Mouse (Mus musculus): ENCODE data around the gene Spg11. TPM values are rescaled to one million over a fixed set of nuclear protein-coding genes. Genes with fewer than 3 reads are reported as not detected.

Spg11 gene
- polyA plus RNA-seq (2014; fragmentation: Nextera tagmentation; extraction: Ambion mirVana): 9.6 and 10.8 TPM in 2 replicates

DNA sequence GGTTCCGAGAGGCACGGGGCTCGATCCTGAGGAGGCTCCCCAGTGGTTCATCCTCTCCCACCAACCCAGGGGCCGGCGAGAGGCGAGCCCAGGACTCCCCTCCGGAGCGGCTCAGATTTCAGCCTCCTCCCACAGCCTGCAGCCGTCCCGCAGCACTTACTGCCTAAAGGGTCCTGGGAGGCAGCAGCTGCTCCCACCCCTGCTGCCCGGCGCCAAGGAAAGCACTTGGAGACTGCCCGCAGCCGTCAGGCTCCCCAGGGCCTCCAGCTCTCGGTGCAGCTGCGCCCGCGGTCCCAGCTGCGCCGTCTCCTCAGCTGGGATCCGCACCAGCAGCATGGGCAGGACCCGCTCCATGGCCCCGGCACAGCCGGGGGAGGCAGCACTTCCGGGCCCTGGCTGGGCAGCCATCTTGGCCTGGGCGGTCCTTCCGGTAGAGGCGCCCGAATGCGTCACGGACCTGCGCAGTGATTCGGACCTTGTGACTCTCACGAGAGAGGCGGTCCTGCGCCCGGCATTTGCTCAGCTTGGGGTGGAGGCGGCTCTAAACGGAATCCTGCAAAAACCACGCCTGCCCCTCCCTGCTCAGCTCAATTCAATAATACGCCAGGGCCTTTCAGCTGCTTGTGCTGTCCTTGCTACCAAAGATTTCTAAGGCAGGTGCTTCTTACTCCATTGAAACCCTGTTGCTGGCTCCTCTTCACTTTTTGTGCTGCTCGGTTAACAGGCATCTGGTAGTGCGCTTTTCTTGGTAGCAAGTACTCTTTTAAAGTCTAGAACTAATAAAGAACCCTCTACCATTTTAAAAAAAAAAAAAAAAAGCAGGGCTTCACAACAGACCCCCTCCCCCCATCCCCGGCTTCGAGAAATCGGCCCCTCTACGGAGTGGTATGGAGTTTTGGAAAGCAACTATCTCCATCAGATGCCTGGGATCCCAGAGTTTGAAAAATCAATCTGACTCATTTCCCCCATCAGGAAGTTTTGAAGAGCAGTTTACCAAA is at the start of gene Spg11:
Gene Spg11 (minus strand): TSS at position 426 of the 998 bp plus-strand sequence.
- Histone ChIP-seq H3K27ac (peak within 1 kb of the TSS; percentile 94), H3K4me2 (replicated peaks) (peak within 1 kb of the TSS; percentile 58), H3K4me1 (replicated peaks; ENCODE audit: control insufficient read depth, insufficient read depth, low read length) (peaks cover 11% of the 10 kb centered on the region), H3K36me3 (replicated peaks; ENCODE audit: control insufficient read depth, insufficient read depth) (peaks cover 13% of the 10 kb centered on the region), H3K9me3 (ENCODE audit: control insufficient read depth, low read length) (no peaks in the 10 kb centered on the region), H3K27me3 (ENCODE audit: control insufficient read depth, insufficient read depth, low read length) (no peaks in the 10 kb centered on the region), H3K4me3 (replicated peaks; ENCODE audit: low read length) (peak within 1 kb of the TSS; percentile 82), H3K9ac (peak within 1 kb of the TSS; percentile 94)
- peak; percentile 100 for ATAC-seq (ENCODE audit: low FRiP score)
- under 1% methylated on average over 47 of the region's 47 CpGs for WGBS
- peak; percentile 96 for DNase-seq (ENCODE audit: low spot score)

DNA sequence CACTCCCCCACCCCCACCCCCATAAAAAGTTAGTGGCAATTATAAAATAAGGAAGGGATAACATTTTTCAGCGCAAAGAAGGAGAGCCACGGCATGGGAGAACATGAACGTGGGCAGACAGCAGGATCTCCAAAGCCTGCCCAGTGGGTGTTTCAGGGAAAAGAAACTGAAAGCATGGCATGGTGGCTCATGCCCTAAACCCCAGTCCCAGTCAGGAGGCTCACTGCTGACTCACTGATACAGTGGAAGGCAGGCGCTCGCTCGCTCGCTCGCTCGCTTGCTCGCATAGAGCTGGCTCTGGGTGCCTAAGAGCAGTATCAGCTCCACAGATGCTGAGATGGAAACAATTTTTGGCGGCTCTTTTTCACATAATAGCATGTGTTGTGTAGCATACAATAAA is 46.1 kb upstream of the Spg11 start:
- Histone ChIP-seq H3K27me3 (ENCODE audit: control insufficient read depth, insufficient read depth, low read length) (no peaks in the 10 kb centered on the region), H3K4me1 (replicated peaks; ENCODE audit: control insufficient read depth, insufficient read depth, low read length) (no peaks in the 10 kb centered on the region), H3K9ac (no peak overlapping the region), H3K4me3 (replicated peaks; ENCODE audit: low read length) (no peak overlapping the region), H3K4me2 (replicated peaks) (no peak overlapping the region), H3K9me3 (ENCODE audit: control insufficient read depth, low read length) (no peaks in the 10 kb centered on the region), H3K36me3 (replicated peaks; ENCODE audit: control insufficient read depth, insufficient read depth) (no peaks in the 10 kb centered on the region), H3K27ac (no peak overlapping the region)
- DNase-seq (ENCODE audit: low spot score) (no peak), ATAC-seq (ENCODE audit: low FRiP score) (no peak)
- WGBS: 85% methylated on average over 11 of the region's 11 CpGs

DNA sequence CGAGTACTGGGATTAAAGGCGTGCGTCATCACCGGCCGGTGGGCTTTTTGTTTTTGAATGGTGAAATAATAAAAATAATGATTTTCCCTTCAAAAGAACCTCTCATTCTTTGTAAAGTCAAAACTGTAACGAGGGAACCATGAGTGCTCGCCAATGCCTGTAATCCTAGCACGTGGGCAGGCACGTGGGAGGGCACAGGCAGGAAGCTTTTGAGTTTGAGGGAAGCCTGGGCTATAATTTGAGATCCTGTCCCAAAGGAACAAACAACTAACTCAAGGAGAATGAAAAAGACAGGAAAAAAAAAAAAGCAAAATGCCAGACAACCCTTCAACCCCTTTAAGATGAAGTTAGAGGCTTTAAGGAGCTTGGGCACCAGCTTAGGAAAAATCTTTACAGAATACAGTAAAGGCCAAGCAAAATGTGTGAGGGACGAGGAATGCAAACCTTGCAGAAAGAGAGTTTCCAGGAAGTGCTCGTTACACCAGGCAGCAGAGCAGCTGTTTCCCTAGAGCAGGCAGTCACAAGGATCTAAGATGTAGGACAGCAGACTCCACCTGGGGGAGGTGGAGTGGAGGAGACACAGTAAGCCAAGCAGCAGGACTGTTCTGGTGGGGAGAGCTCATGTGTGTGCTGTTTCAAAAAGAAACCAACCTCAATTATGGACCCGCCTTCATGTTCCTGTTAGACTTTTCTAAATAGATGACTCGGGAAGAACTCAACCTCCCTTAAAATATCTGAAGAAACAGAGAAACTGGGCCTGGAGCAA is 45.4 kb upstream of the Spg11 start:
- WGBS: 84% methylated on average over 13 of the region's 13 CpGs
- no peaks in the 10 kb centered on the region for H3K27me3 ChIP-seq (ENCODE audit: control insufficient read depth, insufficient read depth, low read length)
- H3K27ac ChIP-seq: no peak overlapping the region
- no peak overlapping the region for H3K4me3 ChIP-seq (replicated peaks; ENCODE audit: low read length)
- H3K36me3 ChIP-seq (replicated peaks; ENCODE audit: control insufficient read depth, insufficient read depth): no peaks in the 10 kb centered on the region
- no peak overlapping the region for H3K4me2 ChIP-seq (replicated peaks)
- no peaks in the 10 kb centered on the region for H3K9me3 ChIP-seq (ENCODE audit: control insufficient read depth, low read length)
- DNase-seq (ENCODE audit: low spot score) (no peak), ATAC-seq (ENCODE audit: low FRiP score) (no peak)
- no peak overlapping the region for H3K9ac ChIP-seq
- H3K4me1 ChIP-seq (replicated peaks; ENCODE audit: control insufficient read depth, insufficient read depth, low read length): no peaks in the 10 kb centered on the region

DNA sequence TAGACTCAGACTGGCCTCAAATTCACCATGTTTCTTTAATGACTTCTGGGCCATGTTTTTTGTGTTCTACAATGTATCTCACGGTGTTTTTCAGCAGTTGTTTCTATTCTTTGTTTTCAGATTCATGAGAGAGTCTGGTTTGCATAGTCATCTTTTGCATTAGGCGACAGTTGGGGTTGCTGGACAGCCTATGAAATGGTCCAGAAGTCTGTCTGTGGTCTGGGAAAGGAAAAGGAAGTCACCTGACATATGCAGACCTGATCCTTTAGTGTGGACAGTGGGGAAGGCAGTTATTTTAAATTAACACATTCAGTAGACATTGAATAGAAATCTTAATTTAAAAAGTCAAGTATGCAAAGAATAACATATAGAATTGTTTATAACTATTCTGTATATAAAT is 44.3 kb upstream of the Spg11 start:
- no peak overlapping the region for H3K4me2 ChIP-seq (replicated peaks)
- H3K4me3 ChIP-seq (replicated peaks; ENCODE audit: low read length): no peak overlapping the region
- H3K27me3 ChIP-seq (ENCODE audit: control insufficient read depth, insufficient read depth, low read length): no peaks in the 10 kb centered on the region
- no peaks in the 10 kb centered on the region for H3K9me3 ChIP-seq (ENCODE audit: control insufficient read depth, low read length)
- H3K36me3 ChIP-seq (replicated peaks; ENCODE audit: control insufficient read depth, insufficient read depth): no peaks in the 10 kb centered on the region
- ATAC-seq (ENCODE audit: low FRiP score) (no peak), DNase-seq (ENCODE audit: low spot score) (no peak)
- no peak overlapping the region for H3K9ac ChIP-seq
- WGBS: 80% methylated on average over 2 of the region's 2 CpGs
- H3K27ac ChIP-seq: no peak overlapping the region
- no peaks in the 10 kb centered on the region for H3K4me1 ChIP-seq (replicated peaks; ENCODE audit: control insufficient read depth, insufficient read depth, low read length)

DNA sequence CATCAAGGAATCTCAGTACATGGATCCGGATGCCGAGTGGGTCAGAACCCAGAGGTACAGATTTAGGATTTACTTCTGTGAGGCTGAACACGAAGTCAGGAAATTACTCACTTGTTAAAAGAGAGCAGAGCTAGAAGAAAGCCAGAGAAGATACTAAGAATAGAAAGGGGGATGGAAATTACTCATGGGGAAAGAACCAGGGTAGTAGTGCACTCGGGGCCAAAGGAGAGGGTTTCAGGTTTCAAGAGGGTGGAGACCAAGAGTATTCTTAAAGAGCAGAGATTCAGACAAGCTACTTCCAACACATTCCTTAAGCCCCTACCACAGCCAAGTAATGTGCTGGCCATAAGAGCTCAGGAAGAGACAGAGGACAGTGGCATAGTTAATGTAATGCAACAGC is 43.4 kb upstream of the Spg11 start:
- H3K4me3 ChIP-seq (replicated peaks; ENCODE audit: low read length): no peak overlapping the region
- no peak overlapping the region for H3K4me2 ChIP-seq (replicated peaks)
- no peak overlapping the region for H3K27ac ChIP-seq
- no peaks in the 10 kb centered on the region for H3K27me3 ChIP-seq (ENCODE audit: control insufficient read depth, insufficient read depth, low read length)
- H3K4me1 ChIP-seq (replicated peaks; ENCODE audit: control insufficient read depth, insufficient read depth, low read length): no peaks in the 10 kb centered on the region
- H3K9me3 ChIP-seq (ENCODE audit: control insufficient read depth, low read length): no peaks in the 10 kb centered on the region
- ATAC-seq (ENCODE audit: low FRiP score) (no peak), DNase-seq (ENCODE audit: low spot score) (no peak)
- H3K36me3 ChIP-seq (replicated peaks; ENCODE audit: control insufficient read depth, insufficient read depth): no peaks in the 10 kb centered on the region
- WGBS: 29% methylated on average over 4 of the region's 4 CpGs
- H3K9ac ChIP-seq: no peak overlapping the region

DNA sequence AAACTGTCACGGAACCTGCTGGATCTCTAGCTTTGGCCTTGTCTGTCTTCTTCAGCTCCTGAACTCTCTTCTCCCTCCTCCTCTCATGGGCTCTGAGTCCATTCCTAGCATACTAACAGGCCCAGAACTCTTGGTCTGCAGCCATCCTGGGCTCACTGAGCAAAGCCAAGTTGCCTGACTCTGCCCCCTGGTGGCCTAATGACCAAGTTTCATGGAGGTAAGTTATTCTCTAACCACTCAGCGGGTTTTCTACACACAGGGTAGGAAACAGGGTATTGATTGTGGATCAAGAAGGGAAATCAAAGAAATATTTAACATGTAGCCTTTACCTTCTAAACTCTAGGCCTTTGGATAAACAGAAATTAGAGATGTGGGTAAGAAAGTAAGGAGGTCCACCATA is 42.5 kb upstream of the Spg11 start, which contains the start of gene Trim69:
Gene Trim69 (plus strand): TSS at position 21 of the 400 bp plus-strand sequence.
- H3K27me3 ChIP-seq (ENCODE audit: control insufficient read depth, insufficient read depth, low read length): no peaks in the 10 kb centered on the region
- no peak within 1 kb of the TSS for H3K27ac ChIP-seq
- H3K9me3 ChIP-seq (ENCODE audit: control insufficient read depth, low read length): no peaks in the 10 kb centered on the region
- DNase-seq (ENCODE audit: low spot score) (peak; percentile 79), ATAC-seq (ENCODE audit: low FRiP score) (0 out of 2 replicates have a peak, but pooled peaks have one; percentile 34)
- WGBS: 43% methylated on average over 2 of the region's 2 CpGs
- no peak within 1 kb of the TSS for H3K9ac ChIP-seq
- no peaks in the 10 kb centered on the region for H3K36me3 ChIP-seq (replicated peaks; ENCODE audit: control insufficient read depth, insufficient read depth)
- H3K4me3 ChIP-seq (replicated peaks; ENCODE audit: low read length): no peak within 1 kb of the TSS
- no peaks in the 10 kb centered on the region for H3K4me1 ChIP-seq (replicated peaks; ENCODE audit: control insufficient read depth, insufficient read depth, low read length)
- no peak within 1 kb of the TSS for H3K4me2 ChIP-seq (replicated peaks)

DNA sequence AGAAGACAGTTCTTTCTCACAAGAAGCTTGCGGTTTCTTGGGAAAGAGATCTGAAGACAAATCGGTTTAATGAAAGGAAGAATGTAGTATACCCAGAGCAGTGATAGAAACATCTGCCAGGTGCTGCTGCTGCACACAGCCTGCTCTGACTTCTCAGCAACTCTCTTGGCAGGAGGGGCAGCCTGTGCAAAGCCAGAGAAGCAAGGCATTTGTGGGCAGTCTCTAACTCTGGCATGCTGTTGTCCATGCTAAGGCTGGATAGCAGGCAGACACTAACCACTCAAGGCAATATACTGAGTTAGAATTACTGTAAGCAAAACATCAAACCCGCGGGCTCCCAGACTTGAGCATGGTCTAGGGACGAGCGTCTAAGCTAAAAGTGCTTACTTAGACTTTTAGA is 41.5 kb upstream of the Spg11 start:
- H3K9me3 ChIP-seq (ENCODE audit: control insufficient read depth, low read length): no peaks in the 10 kb centered on the region
- DNase-seq (ENCODE audit: low spot score) (no peak), ATAC-seq (ENCODE audit: low FRiP score) (no peak)
- WGBS: 86% methylated on average over 6 of the region's 6 CpGs
- H3K27me3 ChIP-seq (ENCODE audit: control insufficient read depth, insufficient read depth, low read length): no peaks in the 10 kb centered on the region
- H3K4me2 ChIP-seq (replicated peaks): no peak overlapping the region
- no peak overlapping the region for H3K9ac ChIP-seq
- H3K4me3 ChIP-seq (replicated peaks; ENCODE audit: low read length): no peak overlapping the region
- no peaks in the 10 kb centered on the region for H3K36me3 ChIP-seq (replicated peaks; ENCODE audit: control insufficient read depth, insufficient read depth)
- H3K27ac ChIP-seq: no peak overlapping the region
- no peaks in the 10 kb centered on the region for H3K4me1 ChIP-seq (replicated peaks; ENCODE audit: control insufficient read depth, insufficient read depth, low read length)

DNA sequence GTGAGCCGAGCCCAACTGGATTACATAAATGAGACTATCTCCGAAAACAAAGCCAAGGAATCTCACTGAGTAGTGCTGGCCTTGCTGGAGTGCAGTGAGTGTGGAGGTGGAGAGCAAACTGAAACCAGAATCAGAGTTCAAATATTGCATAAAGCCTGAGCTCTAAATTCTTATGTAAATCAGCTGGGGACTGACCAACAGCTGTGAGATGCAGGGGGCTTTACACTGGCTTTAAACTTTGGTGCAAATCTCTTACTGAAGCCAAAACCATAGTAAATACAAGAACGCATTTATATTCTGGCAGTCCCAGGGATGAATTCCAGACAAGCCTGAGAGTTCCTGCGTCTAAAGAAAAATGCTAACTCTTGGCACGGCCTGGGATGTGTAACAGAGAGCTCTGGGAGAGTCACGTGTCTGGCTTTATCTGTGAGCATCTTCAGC is 40.2 kb upstream of the Spg11 start:
- Histone ChIP-seq H3K4me1 (replicated peaks; ENCODE audit: control insufficient read depth, insufficient read depth, low read length) (no peaks in the 10 kb centered on the region), H3K27ac (no peak overlapping the region), H3K9me3 (ENCODE audit: control insufficient read depth, low read length) (no peaks in the 10 kb centered on the region), H3K9ac (no peak overlapping the region), H3K36me3 (replicated peaks; ENCODE audit: control insufficient read depth, insufficient read depth) (no peaks in the 10 kb centered on the region), H3K27me3 (ENCODE audit: control insufficient read depth, insufficient read depth, low read length) (no peaks in the 10 kb centered on the region), H3K4me3 (replicated peaks; ENCODE audit: low read length) (no peak overlapping the region), H3K4me2 (replicated peaks) (no peak overlapping the region)
- DNase-seq (ENCODE audit: low spot score) (no peak), ATAC-seq (ENCODE audit: low FRiP score) (no peak)
- WGBS: 57% methylated on average over 6 of the region's 6 CpGs

DNA sequence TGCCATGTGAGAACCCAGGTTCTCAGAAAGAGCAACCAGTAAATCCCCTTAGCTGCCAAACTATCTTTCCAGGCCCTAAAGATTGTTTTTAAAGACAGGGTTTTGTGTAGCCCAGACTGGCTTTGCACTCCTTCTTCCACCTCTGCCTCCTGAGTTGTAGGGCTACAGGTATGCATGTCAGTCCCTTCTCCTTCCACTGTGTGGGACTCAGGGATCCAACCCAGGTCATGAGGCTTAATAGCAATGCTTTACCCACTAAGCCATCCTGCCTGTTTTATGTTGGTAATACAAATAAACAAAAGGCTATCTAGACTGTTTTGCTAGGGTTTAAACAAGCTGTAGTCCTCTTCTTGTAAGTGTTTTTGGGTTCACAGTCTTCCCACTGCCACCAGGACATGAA is 39.4 kb upstream of the Spg11 start:
- H3K4me3 ChIP-seq (replicated peaks; ENCODE audit: low read length): no peak overlapping the region
- no peaks in the 10 kb centered on the region for H3K9me3 ChIP-seq (ENCODE audit: control insufficient read depth, low read length)
- no peak for ATAC-seq (ENCODE audit: low FRiP score)
- H3K9ac ChIP-seq: no peak overlapping the region
- H3K4me1 ChIP-seq (replicated peaks; ENCODE audit: control insufficient read depth, insufficient read depth, low read length): no peaks in the 10 kb centered on the region
- H3K27me3 ChIP-seq (ENCODE audit: control insufficient read depth, insufficient read depth, low read length): no peaks in the 10 kb centered on the region
- no peak for DNase-seq (ENCODE audit: low spot score)
- no peak overlapping the region for H3K4me2 ChIP-seq (replicated peaks)
- H3K27ac ChIP-seq: no peak overlapping the region
- no peaks in the 10 kb centered on the region for H3K36me3 ChIP-seq (replicated peaks; ENCODE audit: control insufficient read depth, insufficient read depth)
